Mouse (Mus musculus) ovary, adult 18-20 months (tissue): Measurements from ENCODE around the gene Btf3l4.

Experiments used
- DNase-seq: peaks from one replicate; pipeline ENCODE4 v3.0.0; 2022; ENCODE audit warnings: low spot score, mixed read lengths

Btf3l4 gene

GRCm38 (mm10) chr4:108825677-108826076 is 7.7 kb downstream of the Btf3l4 start:
- no peak for DNase-seq

- DNase-seq: no peak
Observed at GRCm38 (mm10) chr4:108811550-108811949, 21.9 kb downstream of the Btf3l4 start.

DNA sequence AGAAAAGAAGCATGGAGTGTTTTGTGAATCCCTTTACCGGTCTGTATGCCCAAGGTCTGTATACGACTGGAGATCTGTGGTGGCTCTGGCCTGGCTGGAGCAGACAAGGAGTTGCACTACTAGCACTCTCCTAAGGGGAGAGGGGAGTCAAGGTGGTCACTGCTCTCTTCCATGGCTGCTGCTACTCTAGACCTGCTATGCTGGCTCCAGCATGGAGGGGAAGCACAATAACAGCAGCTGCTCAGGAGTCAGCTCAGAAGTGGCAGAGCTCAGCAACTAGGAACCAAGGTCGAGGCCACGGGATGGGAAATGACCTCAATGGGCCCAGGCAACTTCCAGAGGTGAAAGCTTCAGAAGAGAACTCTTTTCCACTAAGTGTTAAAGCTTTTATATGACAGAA is 22.3 kb downstream of the Btf3l4 start:
- no peak for DNase-seq

DNA sequence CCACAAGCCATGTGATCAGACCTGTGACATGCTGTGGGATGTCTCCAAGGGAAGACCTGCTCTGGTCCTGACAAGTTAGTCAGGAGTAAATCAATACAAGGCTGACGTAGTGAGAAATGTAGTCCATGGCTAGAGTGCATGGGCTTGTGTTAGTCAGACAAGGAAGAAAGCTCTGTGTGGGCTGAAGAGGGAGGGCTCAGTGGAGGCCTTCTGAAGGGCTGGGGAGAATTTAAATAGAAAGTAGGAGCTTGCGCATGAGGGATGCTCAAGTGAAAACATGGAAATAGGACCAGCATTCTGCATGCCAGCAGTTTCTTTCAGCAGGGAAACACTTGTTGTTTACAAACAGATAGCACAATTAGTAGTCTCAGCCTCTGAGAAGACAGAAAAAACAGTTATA is 29.9 kb downstream of the Btf3l4 start:
- DNase-seq: no peak

- DNase-seq: no peak
Observed at GRCm38 (mm10) chr4:108798083-108798830, 35.2 kb downstream of the Btf3l4 start.

DNA sequence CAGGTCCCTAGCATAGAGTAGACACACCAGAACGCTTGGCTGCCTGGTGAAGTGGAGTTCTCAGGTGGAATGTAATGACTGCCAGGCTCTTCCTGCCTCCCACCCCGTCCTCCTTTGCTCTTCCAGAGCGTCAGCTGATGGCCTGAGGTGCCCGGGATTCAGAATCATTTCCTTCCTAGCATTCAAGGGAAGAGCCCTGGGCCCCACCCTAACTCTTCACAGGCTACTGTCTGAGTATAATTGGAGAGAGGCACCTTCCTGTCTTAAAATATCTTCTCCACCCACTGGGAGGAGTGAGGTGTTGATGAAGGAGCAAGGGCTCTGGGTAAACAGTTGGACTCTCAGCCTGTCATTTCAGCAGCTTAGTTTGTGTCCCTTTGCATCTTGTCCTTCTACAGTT is 36.7 kb downstream of the Btf3l4 start:
- DNase-seq: no peak

DNA sequence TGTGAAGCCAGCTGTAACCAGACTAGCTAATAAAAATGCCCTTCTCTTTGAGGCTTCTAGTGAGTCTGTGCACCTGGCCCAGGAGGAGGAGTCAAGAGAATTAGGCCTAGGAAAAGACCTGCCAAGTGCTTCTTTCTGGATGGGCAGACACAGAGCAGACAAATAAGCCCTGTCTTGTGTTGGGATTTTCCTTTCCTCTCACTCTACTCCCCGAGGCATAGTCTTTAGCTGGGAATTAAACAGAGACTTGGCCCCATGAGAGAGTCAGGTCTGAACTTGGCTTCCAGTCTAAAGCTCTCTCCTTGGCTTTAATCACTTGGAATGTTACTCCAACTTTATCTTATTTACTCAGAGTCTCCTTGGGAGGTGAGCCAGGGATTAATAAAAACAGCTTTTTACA is 39.5 kb downstream of the Btf3l4 start:
- DNase-seq: peak; percentile 11

DNA sequence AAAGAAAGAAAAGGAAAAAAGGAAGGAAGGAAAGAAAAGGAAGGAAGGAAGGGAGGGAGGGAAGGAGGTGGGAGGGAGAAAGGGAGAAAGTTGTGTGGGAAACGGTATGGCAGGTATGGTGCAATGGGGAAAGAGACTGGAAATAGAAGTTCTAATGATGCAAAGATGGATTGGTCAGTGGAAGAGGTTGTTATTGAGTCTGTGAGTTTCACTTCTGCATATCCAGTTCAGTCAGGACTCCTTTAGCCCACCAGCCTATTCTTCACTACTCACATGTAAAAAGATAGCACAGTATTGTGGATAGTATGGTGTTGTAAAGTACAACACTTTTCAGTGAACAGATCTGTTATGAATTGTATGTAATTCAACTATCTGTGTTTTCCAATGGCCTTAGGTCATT is 42.9 kb downstream of the Btf3l4 start:
- no peak for DNase-seq

GRCm38 (mm10) chr4:108789258-108789936 is 44.0 kb downstream of the Btf3l4 start:
- no peak for DNase-seq

- no peak for DNase-seq
Observed at GRCm38 (mm10) chr4:108782421-108783085, 50.9 kb downstream of the Btf3l4 start.

DNA sequence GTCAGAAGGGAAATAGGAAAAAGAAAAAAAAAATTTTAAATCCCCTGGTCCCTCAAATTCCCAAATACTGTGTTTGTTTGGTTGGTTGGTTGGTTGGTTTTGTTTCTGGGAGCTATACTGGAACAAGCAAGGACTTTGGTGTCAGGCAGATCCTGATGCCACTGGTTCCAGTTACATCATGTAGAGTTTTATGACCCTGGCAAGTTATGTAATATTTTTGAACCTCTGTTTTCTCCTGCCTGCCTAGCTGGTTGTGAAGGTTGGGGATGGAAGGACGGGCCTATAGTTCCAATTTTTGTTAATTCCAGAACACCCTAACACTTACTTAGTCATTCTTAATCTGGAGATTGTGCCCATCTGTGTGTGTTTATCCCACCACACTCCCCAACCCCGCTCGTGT is 51.8 kb downstream of the Btf3l4 start:
- DNase-seq: no peak

DNA sequence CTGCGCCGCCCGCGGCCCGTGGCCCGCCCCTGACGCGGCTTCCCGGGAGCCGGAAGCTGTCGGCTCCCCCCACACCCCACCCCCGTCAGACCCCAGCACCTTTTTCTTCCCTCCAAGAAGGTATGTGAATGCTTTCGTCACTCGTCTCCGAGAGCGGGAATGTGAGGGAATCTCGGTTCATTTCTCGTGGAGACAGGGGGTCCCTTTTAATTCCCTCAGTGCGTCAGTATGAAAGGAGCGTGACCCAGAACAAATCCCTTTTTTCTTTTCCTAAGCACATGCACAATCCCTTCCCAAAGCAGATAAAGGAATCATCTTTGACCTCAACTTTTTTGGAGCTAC is 52.6 kb downstream of the Btf3l4 start:
- DNase-seq: no peak

GRCm38 (mm10) chr4:108780057-108780863 is 53.2 kb downstream of the Btf3l4 start, which contains the start of gene Zfyve9:
TSS of gene Zfyve9 (minus strand) at chr4:108780798.
- peak; percentile 70 for DNase-seq

DNA sequence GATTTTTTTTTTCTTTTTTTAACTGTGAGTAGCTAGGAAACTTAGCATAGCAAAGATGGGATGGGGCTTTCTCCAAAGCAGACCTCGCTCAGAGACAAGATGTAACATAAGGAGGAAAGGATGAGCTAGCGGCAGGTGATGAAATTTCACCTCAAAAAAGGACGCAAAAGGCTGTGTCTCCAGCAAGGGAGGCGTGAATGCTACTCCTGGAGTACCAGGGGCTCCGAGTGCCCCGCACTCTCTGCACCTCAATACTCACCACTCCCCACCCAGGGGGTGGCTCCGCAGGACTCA is 53.7 kb downstream of the Btf3l4 start:
- no peak for DNase-seq

DNA sequence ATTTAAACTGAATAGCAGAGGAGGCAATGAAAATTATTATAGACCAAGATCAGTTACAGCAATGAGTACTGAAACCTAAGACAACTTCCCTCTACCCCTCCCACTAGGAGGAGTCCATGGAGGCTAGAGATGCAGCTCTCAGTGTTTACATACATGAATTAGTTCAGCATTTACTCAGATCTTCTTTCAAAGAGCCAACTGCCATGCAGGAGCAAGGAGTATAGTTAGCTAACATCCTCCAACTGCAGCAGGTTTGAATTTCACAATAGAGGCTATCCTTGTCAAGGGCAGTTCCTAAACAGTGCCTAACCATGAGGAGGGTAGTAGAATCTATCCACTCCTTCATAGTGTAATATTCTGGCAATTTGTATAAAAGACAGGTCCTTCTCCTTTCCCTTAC is 64.9 kb downstream of the Btf3l4 start:
- no peak for DNase-seq
